Mouse (Mus musculus) liver, embryonic 13.5 days (tissue): ENCODE measurements around the gene Gbe1. TPM values are rescaled to one million over a fixed set of nuclear protein-coding genes. Genes with fewer than 3 reads are reported as not detected.

ENCODE experiments used
- ATAC-seq: fragments of 200-750 bp; cut with Nextera tagmentation; 2 replicates; pipeline ENCODE4 v1.8.0; 2017; ENCODE audit warnings: low read depth, mild to moderate bottlenecking, moderate number of reproducible peaks, moderate library complexity
- DNase-seq: peaks from one replicate; pipeline ENCODE4 v3.0.0; 2022
- H3K27ac ChIP-seq: fragments of 300-500 bp; sonication (generic); 2 replicates; pipeline ENCODE4 v1.5.1; 2015; ENCODE audit warnings: moderate library complexity, mild to moderate bottlenecking, inconsistent platforms
- H3K27me3 ChIP-seq: fragments of 300-500 bp; sonication (generic); 2 replicates; pipeline ENCODE4 v1.6.1; 2015; ENCODE audit warnings: mild to moderate bottlenecking, inconsistent platforms
- H3K36me3 ChIP-seq: fragments of 300-500 bp; sonication (generic); 2 replicates; pipeline ENCODE4 v1.6.1; 2015; ENCODE audit warnings: mild to moderate bottlenecking, inconsistent platforms
- H3K4me1 ChIP-seq: fragments of 300-500 bp; sonication (generic); replicated peaks from 2 replicates; pipeline ENCODE4 v1.6.1; 2015; ENCODE audit warnings: inconsistent platforms
- H3K4me2 ChIP-seq: fragments of 300-500 bp; sonication (generic); 2 replicates; pipeline ENCODE4 v1.6.1; 2015; ENCODE audit warnings: inconsistent platforms, mild to moderate bottlenecking, moderate library complexity
- H3K4me3 ChIP-seq: fragments of 300-500 bp; sonication (generic); replicated peaks from 2 replicates; pipeline ENCODE4 v1.5.1; 2015; ENCODE audit warnings: mild to moderate bottlenecking, inconsistent platforms
- H3K9ac ChIP-seq: fragments of 300-500 bp; sonication (generic); 2 replicates; pipeline ENCODE4 v1.6.1; 2015; ENCODE audit warnings: mild to moderate bottlenecking, inconsistent platforms
- H3K9me3 ChIP-seq: fragments of 300-500 bp; sonication (generic); replicated peaks from 2 replicates; pipeline ENCODE4 v1.6.1; 2016; ENCODE audit warnings: inconsistent platforms
- WGBS: fragments of 180-500 bp; shearing (Covaris S2); methylation state at CpG from one replicate; pipeline ENCODE4 v1.1.7; 2015; ENCODE audit not compliant: insufficient replicate concordance; 5-methylcytosine and 5-hydroxymethylcytosine counted together
- polyA plus RNA-seq: library from polyadenylated mRNA; unstranded; fragments of >200 nt; fragmentation: Nextera tagmentation; extraction: Ambion mirVana; gene quantifications from 2 replicates; pipeline ENCODE4 v1.2.1, GENCODE M21; 2015

The Gbe1 gene
- polyA plus RNA-seq, 1 experiment from 2014 or later, result 6.3 TPM

- H3K4me1 ChIP-seq, result no peaks in the 10 kb centered on the region
- no peaks in the 10 kb centered on the region for H3K27me3 ChIP-seq
- H3K9me3 ChIP-seq, result no peaks in the 10 kb centered on the region
- H3K27ac ChIP-seq, result no peak overlapping the region
- no peak overlapping the region for H3K9ac ChIP-seq
- H3K4me2 ChIP-seq, result no peak overlapping the region
- ATAC-seq, result no peak
- DNase-seq, result no peak
- no peaks in the 10 kb centered on the region for H3K36me3 ChIP-seq
- no peak overlapping the region for H3K4me3 ChIP-seq
- WGBS, result 54% methylated on average over 23 of the region's 23 CpGs
These were observed 254.9 kb downstream of the Gbe1 start for GRCm38 (mm10) chr16:70568341-70569265.

GRCm38 (mm10) chr16:70585964-70586363, 272.2 kb downstream of the Gbe1 start:
- no CpG with 5 or more reads among the region's 7 CpGs for WGBS
- Histone ChIP-seq H3K4me1 (no peaks in the 10 kb centered on the region), H3K9ac (no peak overlapping the region), H3K36me3 (no peaks in the 10 kb centered on the region), H3K27ac (no peak overlapping the region), H3K4me3 (no peak overlapping the region), H3K9me3 (no peaks in the 10 kb centered on the region), H3K4me2 (no peak overlapping the region), H3K27me3 (no peaks in the 10 kb centered on the region)
- DNase-seq (no peak), ATAC-seq (no peak)

GRCm38 (mm10) chr16:70602326-70602725, 288.6 kb downstream of the Gbe1 start:
- no peaks in the 10 kb centered on the region for H3K4me1 ChIP-seq
- H3K27ac ChIP-seq, result no peak overlapping the region
- no peaks in the 10 kb centered on the region for H3K27me3 ChIP-seq
- DNase-seq, result no peak
- ATAC-seq, result no peak
- WGBS, result 68% methylated on average over 3 of the region's 3 CpGs
- no peaks in the 10 kb centered on the region for H3K36me3 ChIP-seq
- H3K9ac ChIP-seq, result no peak overlapping the region
- H3K4me3 ChIP-seq, result no peak overlapping the region
- no peak overlapping the region for H3K4me2 ChIP-seq
- no peaks in the 10 kb centered on the region for H3K9me3 ChIP-seq

GRCm38 (mm10) chr16:70608358-70608757, 294.6 kb downstream of the Gbe1 start:
- no peak overlapping the region for H3K4me3 ChIP-seq
- no peaks in the 10 kb centered on the region for H3K9me3 ChIP-seq
- 50% methylated on average over 2 of the region's 2 CpGs for WGBS
- no peaks in the 10 kb centered on the region for H3K27me3 ChIP-seq
- DNase-seq (no peak), ATAC-seq (no peak)
- no peaks in the 10 kb centered on the region for H3K4me1 ChIP-seq
- H3K27ac ChIP-seq, result no peak overlapping the region
- no peaks in the 10 kb centered on the region for H3K36me3 ChIP-seq
- H3K4me2 ChIP-seq, result no peak overlapping the region
- H3K9ac ChIP-seq, result no peak overlapping the region

- Histone ChIP-seq H3K4me2 (no peak overlapping the region), H3K9ac (no peak overlapping the region), H3K4me1 (no peaks in the 10 kb centered on the region), H3K27ac (no peak overlapping the region), H3K9me3 (no peaks in the 10 kb centered on the region), H3K27me3 (no peaks in the 10 kb centered on the region), H3K4me3 (no peak overlapping the region), H3K36me3 (no peaks in the 10 kb centered on the region)
- DNase-seq (no peak), ATAC-seq (no peak)
- WGBS, result 52% methylated on average over 1 of the region's 1 CpGs
These were observed 303.9 kb downstream of the Gbe1 start for GRCm38 (mm10) chr16:70617691-70618090.

- no peaks in the 10 kb centered on the region for H3K36me3 ChIP-seq
- ATAC-seq (no peak), DNase-seq (no peak)
- H3K4me2 ChIP-seq, result no peak overlapping the region
- H3K9me3 ChIP-seq, result no peaks in the 10 kb centered on the region
- no peak overlapping the region for H3K9ac ChIP-seq
- H3K4me1 ChIP-seq, result no peaks in the 10 kb centered on the region
- WGBS, result 74% methylated on average over 3 of the region's 3 CpGs
- H3K27me3 ChIP-seq, result no peaks in the 10 kb centered on the region
- H3K27ac ChIP-seq, result no peak overlapping the region
- no peak overlapping the region for H3K4me3 ChIP-seq
These were observed 304.4 kb downstream of the Gbe1 start for GRCm38 (mm10) chr16:70618168-70618567.
